Mouse (Mus musculus) kidney, embryonic 14.5 days (tissue): Measurements from ENCODE around the gene Nudt21. TPM values are rescaled to one million over a fixed set of nuclear protein-coding genes. Genes with fewer than 3 reads are reported as not detected.

Experiments used
- ATAC-seq: fragments of 200-750 bp; cut with Nextera tagmentation; 2 replicates; pipeline ENCODE4 v1.8.0; 2017; ENCODE audit warnings: moderate number of reproducible peaks, mild to moderate bottlenecking, moderate TSS enrichment, moderate library complexity; ENCODE audit not compliant: low FRiP score, low TSS enrichment
- H3K27ac ChIP-seq: fragments of 300-500 bp; sonication (generic); 2 replicates; pipeline ENCODE4 v1.5.1; 2014; ENCODE audit warnings: low read depth, mild to moderate bottlenecking, low read length, moderate library complexity, mixed read lengths
- H3K27me3 ChIP-seq: fragments of 300-500 bp; sonication (generic); 2 replicates; pipeline ENCODE4 v1.6.1; 2014; ENCODE audit warnings: mild to moderate bottlenecking, low read length; ENCODE audit not compliant: control insufficient read depth, insufficient read depth
- H3K36me3 ChIP-seq: fragments of 300-500 bp; sonication (generic); 2 replicates; pipeline ENCODE4 v1.6.1; 2014; ENCODE audit warnings: low read length, mixed read lengths; ENCODE audit not compliant: control insufficient read depth, insufficient read depth
- H3K4me1 ChIP-seq: fragments of 300-500 bp; sonication (generic); 2 replicates; pipeline ENCODE4 v1.6.1; 2014; ENCODE audit warnings: low read length, mixed read lengths; ENCODE audit not compliant: control insufficient read depth, insufficient read depth
- H3K4me2 ChIP-seq: fragments of 300-500 bp; sonication (generic); replicated peaks from 2 replicates; pipeline ENCODE4 v1.6.1; 2014; ENCODE audit warnings: low read depth, mild to moderate bottlenecking, low read length
- H3K4me3 ChIP-seq: fragments of 300-500 bp; sonication (generic); 2 replicates; pipeline ENCODE4 v1.5.1; 2014; ENCODE audit warnings: mild to moderate bottlenecking, low read length
- H3K9ac ChIP-seq: fragments of 300-500 bp; sonication (generic); 2 replicates; pipeline ENCODE4 v1.6.1; 2014; ENCODE audit warnings: low read depth, mild to moderate bottlenecking, low read length, moderate library complexity
- H3K9me3 ChIP-seq: fragments of 300-500 bp; sonication (generic); 2 replicates; pipeline ENCODE4 v1.6.1; 2016; ENCODE audit warnings: low read length; ENCODE audit not compliant: control insufficient read depth
- WGBS: fragments of 180-500 bp; shearing (Covaris S2); extraction: QIAGEN DNeasy Blood & Tissue Kit; methylation state at CpG from one replicate; pipeline ENCODE4 v1.1.7; 2014; 5-methylcytosine and 5-hydroxymethylcytosine counted together
- polyA plus RNA-seq: library from polyadenylated mRNA; unstranded; fragments of >200 nt; fragmentation: Nextera tagmentation; extraction: Ambion mirVana; gene quantifications from 2 replicates; pipeline ENCODE4 v1.2.1, GENCODE M21; 2014

Nudt21 gene
- 140 and 142 TPM in 2 replicates for polyA plus RNA-seq

DNA sequence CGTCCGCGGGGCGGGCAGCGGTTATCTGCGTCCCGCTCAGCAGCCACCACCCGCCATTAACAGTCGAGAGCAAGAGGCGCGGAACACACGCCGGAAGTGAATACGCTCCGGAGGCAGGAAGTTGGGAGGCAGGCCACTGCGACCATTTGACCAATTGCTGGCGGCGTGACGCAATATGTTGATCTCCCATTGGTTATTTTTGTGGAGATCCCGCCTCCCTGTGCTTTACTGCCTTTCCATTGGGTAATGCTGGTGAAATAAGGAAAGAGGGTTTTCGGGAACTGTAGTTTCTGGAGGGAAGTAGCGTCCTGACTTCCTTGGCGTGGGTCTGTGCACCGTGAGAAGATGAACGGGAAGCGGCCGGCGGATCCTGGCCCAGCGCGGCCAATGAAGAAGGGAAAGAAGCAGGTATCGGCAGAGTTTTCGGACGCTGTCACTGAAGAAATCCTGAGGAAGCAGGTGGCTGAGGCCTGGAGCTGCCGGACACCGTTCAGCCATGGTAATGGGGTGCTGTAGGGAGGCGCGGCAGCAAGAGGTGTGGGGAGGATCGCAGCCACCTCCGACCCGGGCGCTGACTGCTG, at the start of gene Nudt21, which contains the start of gene Ogfod1:
Nudt21 (minus strand) TSS at position 88 of the 581 bp plus-strand sequence.
Ogfod1 (plus strand) TSS at position 255 of the 581 bp plus-strand sequence.
- under 1% methylated on average over 41 of the region's 41 CpGs for WGBS
- Histone ChIP-seq H3K27me3 (no peaks in the 10 kb centered on the region), H3K9ac (peak within 1 kb of the TSS; percentile 72), H3K4me3 (peak within 1 kb of the TSS; percentile 88), H3K36me3 (no peaks in the 10 kb centered on the region; the same call in 1 of the 2 replicates), H3K9me3 (no peaks in the 10 kb centered on the region), H3K27ac (peak within 1 kb of the TSS; percentile 80), H3K4me1 (peaks cover 9% of the 10 kb centered on the region; the same call in 1 of the 2 replicates), H3K4me2 (peak within 1 kb of the TSS; percentile 81)
- ATAC-seq, result peak; percentile 99

DNA sequence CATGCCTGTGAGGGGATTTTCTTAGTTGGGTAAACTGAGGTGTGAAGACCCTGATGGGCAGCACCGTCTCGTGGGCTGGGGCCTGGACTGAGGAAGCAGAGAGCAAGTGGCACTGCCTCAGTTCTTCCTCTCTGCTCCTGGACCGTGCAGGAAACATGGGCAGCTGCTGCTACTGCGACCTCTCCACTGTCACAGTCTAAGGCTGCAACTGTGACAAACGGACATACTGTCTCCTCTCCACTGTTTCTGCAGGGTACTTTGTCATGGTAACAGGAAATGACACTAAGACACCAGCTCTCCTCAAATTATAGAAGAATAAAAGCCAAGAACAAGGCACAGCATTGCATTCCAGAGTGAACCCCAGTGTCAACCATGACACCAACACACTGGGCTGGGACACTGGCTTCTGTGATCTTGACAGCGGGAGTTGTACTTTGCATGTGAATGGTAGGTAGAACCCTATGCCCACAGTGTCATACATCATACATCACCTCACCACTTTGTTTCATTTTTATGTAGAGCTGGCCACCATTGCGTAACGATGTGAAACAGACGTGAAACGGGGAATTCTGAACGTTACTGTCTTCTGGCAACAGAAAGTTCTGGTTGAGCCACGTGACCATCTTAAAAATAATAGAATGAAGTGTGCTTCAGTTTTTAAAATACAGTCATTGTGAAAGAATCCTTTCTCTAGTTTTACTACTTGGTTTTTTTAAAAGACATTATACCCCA, 39.8 kb upstream of the Nudt21 start:
- Histone ChIP-seq H3K4me3 (no peak overlapping the region), H3K4me2 (no peak overlapping the region), H3K27ac (no peak overlapping the region), H3K9ac (no peak overlapping the region), H3K4me1 (no peaks in the 10 kb centered on the region), H3K27me3 (no peaks in the 10 kb centered on the region), H3K36me3 (no peaks in the 10 kb centered on the region; the same call in 1 of the 2 replicates), H3K9me3 (no peaks in the 10 kb centered on the region)
- WGBS, result 87% methylated on average over 12 of the region's 12 CpGs
- ATAC-seq, result no peak

DNA sequence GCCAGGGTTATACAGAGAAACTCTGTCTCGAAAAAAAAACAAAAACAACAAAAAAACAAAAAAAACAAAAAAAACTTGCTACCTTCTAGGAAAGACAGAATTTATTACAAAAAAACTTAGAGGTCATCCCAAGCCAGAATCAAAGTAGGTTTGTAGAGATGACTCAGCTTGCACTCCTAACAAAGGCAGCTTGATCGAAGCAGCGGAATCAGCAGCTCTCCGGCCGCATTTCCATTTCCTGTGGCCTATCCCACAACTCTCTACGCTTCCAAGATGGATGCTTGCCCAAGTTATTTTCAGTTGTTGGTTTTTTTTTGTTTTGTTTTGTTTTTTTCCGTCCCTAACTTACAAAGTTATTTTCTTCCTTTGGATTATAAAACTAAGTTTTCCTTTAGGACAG, 32.0 kb upstream of the Nudt21 start:
- Histone ChIP-seq H3K27ac (no peak overlapping the region), H3K9me3 (no peaks in the 10 kb centered on the region), H3K4me1 (no peaks in the 10 kb centered on the region), H3K27me3 (no peaks in the 10 kb centered on the region), H3K4me3 (no peak overlapping the region), H3K36me3 (peaks cover 10% of the 10 kb centered on the region; the same call in 1 of the 2 replicates), H3K4me2 (no peak overlapping the region), H3K9ac (no peak overlapping the region)
- ATAC-seq, result no peak
- WGBS, result 90% methylated on average over 7 of the region's 7 CpGs

DNA sequence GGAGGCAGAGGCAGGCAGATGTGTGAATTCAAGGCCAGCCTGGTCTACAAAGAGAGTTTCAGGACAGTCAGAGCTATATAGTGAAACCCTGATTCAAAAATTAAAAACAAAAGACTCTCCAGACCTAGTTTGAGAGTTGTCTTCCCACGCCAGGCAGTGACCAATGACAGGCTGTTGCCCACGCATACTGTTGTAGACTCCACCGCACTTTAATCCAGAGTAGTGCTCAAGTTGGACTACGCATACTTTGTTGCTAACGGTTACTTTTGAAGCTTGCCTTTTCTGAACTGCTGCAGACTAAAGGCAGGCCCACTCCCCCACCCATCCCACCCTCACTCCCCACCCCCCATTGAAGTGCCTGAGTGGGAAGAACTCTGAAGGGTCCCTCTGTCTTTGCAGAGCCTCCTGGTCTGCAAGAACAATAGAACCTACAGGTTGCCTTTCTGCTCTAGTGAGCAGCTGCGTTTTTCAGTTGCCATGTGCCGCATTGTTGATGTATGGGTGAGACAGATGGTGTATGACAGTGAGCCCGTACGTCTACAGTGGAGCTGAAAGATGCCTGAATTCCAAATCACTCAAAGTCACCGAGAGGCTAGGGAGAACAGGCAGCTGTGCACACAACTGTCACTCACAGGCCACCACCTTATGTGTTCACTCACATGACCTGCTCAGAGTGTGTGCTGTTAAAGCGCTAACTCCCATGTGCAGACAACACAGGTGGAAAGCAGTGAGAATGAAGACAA, 29.5 kb upstream of the Nudt21 start:
- no peaks in the 10 kb centered on the region for H3K4me1 ChIP-seq
- H3K27ac ChIP-seq, result no peak overlapping the region
- H3K36me3 ChIP-seq, result peaks cover 16% of the 10 kb centered on the region; the same call in 1 of the 2 replicates
- H3K27me3 ChIP-seq, result no peaks in the 10 kb centered on the region
- WGBS, result 70% methylated on average over 11 of the region's 11 CpGs
- H3K4me2 ChIP-seq, result no peak overlapping the region
- no peak for ATAC-seq
- no peak overlapping the region for H3K9ac ChIP-seq
- no peak overlapping the region for H3K4me3 ChIP-seq
- H3K9me3 ChIP-seq, result no peaks in the 10 kb centered on the region

DNA sequence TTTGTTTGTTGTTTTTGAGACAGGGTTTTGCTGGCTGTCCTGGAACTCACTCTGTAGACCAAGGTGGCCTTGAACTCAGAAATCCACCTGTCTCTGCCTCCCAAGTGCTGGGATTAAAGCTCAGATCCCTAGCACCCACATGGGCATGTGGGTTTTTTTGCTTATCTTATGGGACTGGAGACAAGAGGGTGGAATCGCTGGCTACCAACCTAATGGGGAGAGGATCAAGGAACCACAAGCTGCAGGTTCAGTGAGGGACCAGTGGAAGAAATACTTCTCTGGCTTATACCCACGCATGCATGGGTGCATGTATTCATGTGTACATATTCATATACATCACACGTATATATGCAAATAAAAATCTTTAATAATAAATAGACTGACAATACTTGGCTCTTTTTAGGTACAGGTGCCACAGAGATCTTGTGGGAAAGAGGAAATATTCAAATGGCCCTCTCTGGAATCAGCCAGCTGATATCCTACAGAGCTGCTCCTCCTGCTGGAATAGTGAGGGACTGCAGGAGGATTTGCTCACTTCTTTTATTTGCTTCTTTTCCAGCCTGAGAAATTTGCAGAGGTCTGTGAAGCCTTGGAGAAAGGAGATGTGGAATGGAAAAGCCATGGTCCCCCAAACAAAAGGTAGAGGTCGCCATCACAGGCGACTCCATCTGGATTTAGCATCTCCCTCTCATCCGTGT, 20.5 kb upstream of the Nudt21 start:
- H3K4me3 ChIP-seq, result no peak overlapping the region
- H3K4me2 ChIP-seq, result no peak overlapping the region
- no peaks in the 10 kb centered on the region for H3K9me3 ChIP-seq
- no peak overlapping the region for H3K27ac ChIP-seq
- no peaks in the 10 kb centered on the region for H3K4me1 ChIP-seq
- no peaks in the 10 kb centered on the region for H3K27me3 ChIP-seq
- peaks cover 25% of the 10 kb centered on the region for H3K36me3 ChIP-seq
- no peak overlapping the region for H3K9ac ChIP-seq
- no peak for ATAC-seq
- 67% methylated on average over 6 of the region's 6 CpGs for WGBS

DNA sequence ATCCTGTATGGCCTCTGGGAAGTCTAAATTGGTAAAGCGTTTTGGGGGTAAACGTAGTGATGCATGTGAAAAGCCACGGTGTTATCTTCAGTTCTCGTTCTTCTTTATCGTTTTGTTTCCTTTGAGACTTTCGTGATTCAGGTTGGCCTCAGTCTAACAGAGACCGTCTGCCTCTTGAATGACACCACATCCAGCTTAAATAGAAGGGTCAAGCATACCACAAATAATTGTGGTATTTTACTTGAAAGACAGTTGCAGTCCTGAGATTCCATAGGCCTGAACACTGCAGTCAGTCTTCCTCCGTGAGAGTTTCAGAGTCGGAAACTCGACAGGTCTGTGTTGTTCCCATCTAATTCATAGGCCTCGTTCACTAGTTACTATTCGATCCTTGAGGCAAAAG, 15.9 kb upstream of the Nudt21 start:
- Histone ChIP-seq H3K9ac (no peak overlapping the region), H3K27ac (no peak overlapping the region), H3K4me3 (no peak overlapping the region), H3K4me2 (no peak overlapping the region), H3K36me3 (peaks cover 9% of the 10 kb centered on the region), H3K27me3 (no peaks in the 10 kb centered on the region), H3K4me1 (no peaks in the 10 kb centered on the region), H3K9me3 (no peaks in the 10 kb centered on the region)
- no peak for ATAC-seq
- WGBS, result 91% methylated on average over 12 of the region's 12 CpGs

DNA sequence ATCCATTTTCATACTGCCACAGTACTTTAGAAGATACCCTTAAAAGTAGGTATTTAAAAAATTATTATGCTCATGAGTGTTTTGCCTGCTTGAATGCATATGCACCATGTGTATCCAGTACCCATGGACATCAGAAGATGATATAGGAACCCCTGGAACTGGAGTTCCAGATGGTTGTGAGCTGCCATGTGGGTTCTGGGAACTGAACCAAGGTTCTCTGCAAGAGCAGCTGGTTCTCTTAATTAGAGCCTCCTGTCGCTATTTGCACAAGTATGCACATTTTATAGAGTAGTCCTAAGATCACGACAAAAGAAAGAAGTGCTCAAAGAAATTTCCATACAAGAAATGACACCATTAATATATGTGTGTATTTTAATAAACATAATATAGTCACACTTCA, 11.0 kb upstream of the Nudt21 start:
- H3K36me3 ChIP-seq, result no peaks in the 10 kb centered on the region; the same call in 1 of the 2 replicates
- no peak for ATAC-seq
- 94% methylated on average over 2 of the region's 2 CpGs for WGBS

DNA sequence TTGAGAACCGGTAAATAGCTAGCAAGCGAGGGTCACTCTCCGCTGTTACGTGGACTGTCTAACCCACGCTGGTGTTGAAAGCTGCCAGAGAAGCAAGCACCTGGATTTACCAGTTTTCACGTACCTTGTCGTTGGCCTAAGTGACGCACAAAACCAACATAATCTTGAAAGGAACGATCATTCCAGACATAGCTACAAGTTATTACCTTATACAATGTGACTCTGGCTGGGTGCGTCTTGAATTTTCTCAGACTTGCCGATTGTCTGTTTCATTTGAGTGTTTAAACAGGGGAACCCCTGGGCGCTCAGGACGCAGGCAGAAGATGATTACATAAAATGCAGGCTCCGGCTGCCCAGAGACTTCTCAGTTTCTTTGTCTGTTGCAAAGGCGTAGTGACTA, 975 bp upstream of the Nudt21 start:
- Histone ChIP-seq H3K27ac (no peak overlapping the region), H3K36me3 (no peaks in the 10 kb centered on the region; the same call in 1 of the 2 replicates), H3K4me1 (peaks cover 9% of the 10 kb centered on the region; the same call in 1 of the 2 replicates), H3K27me3 (no peaks in the 10 kb centered on the region), H3K4me2 (peak overlapping the region; percentile 52), H3K9ac (peak overlapping the region; percentile 72; the same call in 1 of the 2 replicates), H3K4me3 (peak overlapping the region; percentile 88), H3K9me3 (no peaks in the 10 kb centered on the region)
- 9% methylated on average over 15 of the region's 15 CpGs for WGBS
- no peak for ATAC-seq

More for the DNA sequence above, 11.0 kb upstream of the Nudt21 start:
- Histone ChIP-seq H3K4me3 (no peak overlapping the region), H3K27ac (no peak overlapping the region), H3K27me3 (no peaks in the 10 kb centered on the region), H3K9ac (no peak overlapping the region), H3K9me3 (no peaks in the 10 kb centered on the region), H3K4me2 (no peak overlapping the region), H3K4me1 (no peaks in the 10 kb centered on the region)
